Mouse (Mus musculus) left cerebral cortex, adult 6 months (tissue): ENCODE results near the gene Olfr484. TPM values are rescaled to one million over a fixed set of nuclear protein-coding genes. Genes with fewer than 3 reads are reported as not detected.

ENCODE experiments used
- long read RNA-seq, 2 experiments: library from polyadenylated mRNA; unstranded; transcript quantifications; one replicate each; pipeline ENCODE4 v2.0.0; 2019 to 2020
- polyA plus RNA-seq: library from polyadenylated mRNA; unstranded; fragments of <200 nt; fragmentation: Nextera tagmentation; gene quantifications from 2 replicates; pipeline ENCODE4 v1.2.3, GENCODE M21; 2021

The Olfr484 gene
- 0.06 TPM in 1 of 2 replicates, not detected in the other for polyA plus RNA-seq
- long read RNA-seq, experiment 1 = 0 reads
- long read RNA-seq, experiment 2, partial matches to known transcripts = 0 of 1 reads
- long read RNA-seq, experiment 2, other reads (novel, unspliced or antisense) = 1 of 1 reads

DNA sequence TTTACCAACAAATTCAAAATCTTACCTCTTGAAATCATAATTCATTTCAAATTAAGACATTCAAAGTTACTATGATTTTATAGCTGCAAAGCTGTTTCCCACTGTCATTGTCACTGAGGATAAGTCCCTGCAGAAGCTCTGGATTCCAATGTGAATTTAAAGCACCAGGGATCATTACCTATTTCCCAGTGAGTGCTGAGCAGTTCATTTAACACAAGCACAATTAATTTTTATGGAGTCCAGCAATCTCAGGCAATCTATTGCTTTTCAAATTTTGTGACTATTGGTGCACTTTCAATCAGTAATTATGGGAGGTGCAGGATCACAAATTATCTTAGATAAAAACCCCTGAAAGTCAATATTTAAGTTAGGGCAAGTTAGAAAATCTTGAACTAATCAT lies at the start of gene Olfr484:
Olfr484 (minus strand) TSS at position 101 of the 400 bp plus-strand sequence.

DNA sequence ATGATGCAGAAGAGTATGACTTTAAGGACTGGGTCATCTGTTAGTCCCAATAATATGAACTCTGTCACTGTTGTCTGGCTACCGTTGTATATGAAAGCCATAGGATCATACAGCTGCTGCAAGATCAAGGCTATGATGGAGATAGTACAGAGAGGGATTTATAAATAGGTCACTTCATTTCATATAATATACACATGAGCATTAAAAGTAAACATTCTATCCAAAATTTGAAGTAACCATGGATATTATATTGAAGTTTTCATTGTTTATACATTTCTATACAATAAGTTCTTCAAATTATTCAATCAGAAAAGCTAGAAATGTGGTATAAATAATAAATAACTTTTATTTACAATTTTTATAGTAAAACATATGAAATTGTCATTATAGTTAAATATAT lies 45.4 kb upstream of the Olfr484 start, which contains the start of gene Olfr486:
Olfr486 (minus strand) TSS at position 101 of the 400 bp plus-strand sequence.

DNA sequence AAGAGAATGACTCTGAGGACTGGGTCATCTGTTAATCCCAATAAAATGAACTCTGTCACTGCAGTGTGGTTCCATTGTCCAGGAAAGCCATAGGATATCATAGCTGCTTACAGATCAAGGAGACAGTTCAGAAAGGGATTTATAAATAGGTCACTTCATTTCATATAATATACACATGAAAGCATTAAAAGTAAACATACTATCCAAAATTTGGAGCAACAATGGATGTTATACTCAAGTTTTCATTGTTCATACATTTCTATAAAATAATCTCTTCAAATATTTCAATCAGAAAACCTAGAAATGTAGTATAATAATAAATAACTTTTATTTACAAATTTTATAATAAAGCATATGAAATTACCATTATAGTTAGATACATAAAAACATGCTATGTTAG lies 32.5 kb upstream of the Olfr484 start, which contains the start of gene Olfr485:
Olfr485 (minus strand) TSS at position 101 of the 400 bp plus-strand sequence.

GRCm38 (mm10) chr7:108100549-108100948 lies 26.7 kb downstream of the Olfr484 start, which contains the start of gene Olfr483:
TSS of gene Olfr483 (plus strand) at chr7:108100849.

GRCm38 (mm10) chr7:108097486-108097885 lies 29.8 kb downstream of the Olfr484 start, which contains the start of gene Olfr482:
TSS of gene Olfr482 (minus strand) at chr7:108097586.

GRCm38 (mm10) chr7:108079555-108079954 lies 47.7 kb downstream of the Olfr484 start, which contains the start of gene Olfr481:
TSS of gene Olfr481 (plus strand) at chr7:108079855.

Other genes starting within 250 kb of the Olfr484 start
- gene Olfr472, start 229.5 kb downstream of the Olfr484 start, polyA plus RNA-seq = 0.14 TPM in 1 of 2 replicates, not detected in the other
- gene Olfr473, start 197.0 kb downstream of the Olfr484 start, polyA plus RNA-seq = not detected in 2 replicates
- not detected in 2 replicates for gene Olfr474, start 172.8 kb downstream of the Olfr484 start, polyA plus RNA-seq
- gene Olfr476, start 162.6 kb downstream of the Olfr484 start, polyA plus RNA-seq = not detected in 2 replicates
- gene Olfr477, start 140.8 kb downstream of the Olfr484 start, polyA plus RNA-seq = not detected in 2 replicates
- gene Olfr478, start 93.5 kb downstream of the Olfr484 start, polyA plus RNA-seq = not detected in 2 replicates
- not detected in 2 replicates for gene Olfr479, start 76.8 kb downstream of the Olfr484 start, polyA plus RNA-seq
- gene Olfr480, start 60.1 kb downstream of the Olfr484 start, polyA plus RNA-seq = not detected in 2 replicates
- gene Olfr481, start 47.6 kb downstream of the Olfr484 start, polyA plus RNA-seq = not detected in 2 replicates
- not detected in 2 replicates for gene Olfr482, start 29.9 kb downstream of the Olfr484 start, polyA plus RNA-seq
- not detected in 2 replicates for gene Olfr483, start 26.6 kb downstream of the Olfr484 start, polyA plus RNA-seq
- not detected in 2 replicates for gene Olfr485, start 32.4 kb upstream of the Olfr484 start, polyA plus RNA-seq
- gene Olfr486, start 45.3 kb upstream of the Olfr484 start, polyA plus RNA-seq = not detected in 2 replicates
- gene Olfr487, start 87.2 kb upstream of the Olfr484 start, polyA plus RNA-seq = not detected in 2 replicates
- gene Olfr488, start 130.9 kb upstream of the Olfr484 start, polyA plus RNA-seq = not detected in 2 replicates
- not detected in 2 replicates for gene Olfr490, start 161.5 kb upstream of the Olfr484 start, polyA plus RNA-seq
- not detected in 2 replicates for gene Olfr491, start 186.0 kb upstream of the Olfr484 start, polyA plus RNA-seq
- gene Olfr492, start 196.2 kb upstream of the Olfr484 start, polyA plus RNA-seq = not detected in 2 replicates
- not detected in 2 replicates for gene Olfr493, start 219.5 kb upstream of the Olfr484 start, polyA plus RNA-seq
- not detected in 2 replicates for gene Olfr494, start 237.9 kb upstream of the Olfr484 start, polyA plus RNA-seq